Mouse (Mus musculus) MEL (cell line): ENCODE results near the gene Tcf21. TPM values are rescaled to one million over a fixed set of nuclear protein-coding genes. Genes with fewer than 3 reads are reported as not detected.

Experiments
- DNase-seq: peaks from one replicate; pipeline ENCODE4 v3.0.0; 2011; ENCODE audit warnings: low read depth, low spot score
- H3K27ac ChIP-seq: 2 replicates; pipeline ENCODE4 v1.5.1; 2012; ENCODE audit warnings: low read depth, mild to moderate bottlenecking, control low read depth, low read length, moderate library complexity; ENCODE audit not compliant: control insufficient read depth
- H3K27me3 ChIP-seq, 2 experiments: fragments of 150-350 bp in 1 of 2; sonication (generic) in 1 of 2; 2 replicates each; pipeline ENCODE4 v1.6.1; 2012; ENCODE audit warnings: low read length in 2 of 2, mild to moderate bottlenecking in 2 of 2, improper control_type of control experiment in 1 of 2, moderate library complexity in 1 of 2; ENCODE audit not compliant: insufficient read depth in 2 of 2, control insufficient read depth in 1 of 2
- H3K36me3 ChIP-seq, 2 experiments: 2 replicates each; pipeline ENCODE4 v1.6.1; 2012 to 2014; ENCODE audit warnings: low read length in 2 of 2, improper control_type of control experiment in 1 of 2, inconsistent platforms in 1 of 2, mild to moderate bottlenecking in 1 of 2; ENCODE audit not compliant: insufficient read depth in 2 of 2, control insufficient read depth in 1 of 2
- H3K4me1 ChIP-seq, 2 experiments: fragments of 150-350 bp in 1 of 2; sonication (generic) in 1 of 2; 2 replicates each; pipeline ENCODE4 v1.6.1; 2012; ENCODE audit warnings: low read length in 2 of 2, improper control_type of control experiment in 1 of 2, mild to moderate bottlenecking in 1 of 2; ENCODE audit not compliant: insufficient read depth in 2 of 2, control insufficient read depth in 1 of 2
- H3K4me3 ChIP-seq, 2 experiments: fragments of 150-350 bp in 1 of 2; sonication (generic) in 1 of 2; 2 replicates each; pipeline ENCODE4 v1.5.1; 2012; ENCODE audit warnings: low read depth in 2 of 2, low read length in 2 of 2, mild to moderate bottlenecking in 2 of 2, moderate library complexity in 2 of 2, control low read depth in 1 of 2, improper control_type of control experiment in 1 of 2; ENCODE audit not compliant: control insufficient read depth in 1 of 2, insufficient read depth in 1 of 2
- H3K79me2 ChIP-seq: 2 replicates; pipeline ENCODE4 v1.6.1; 2012; ENCODE audit warnings: mild to moderate bottlenecking, low read length, moderate library complexity; ENCODE audit not compliant: control insufficient read depth, poor library complexity, insufficient read depth
- H3K9ac ChIP-seq: 2 replicates; pipeline ENCODE4 v1.6.1; 2012; ENCODE audit warnings: low read depth, mild to moderate bottlenecking, control low read depth, low read length, moderate library complexity; ENCODE audit not compliant: control insufficient read depth, poor library complexity, severe bottlenecking
- H3K9me3 ChIP-seq: fragments of 150-350 bp; sonication (generic); replicated peaks from 2 replicates; pipeline ENCODE4 v1.6.1; 2012; ENCODE audit warnings: mild to moderate bottlenecking, low read length, improper control_type of control experiment, moderate library complexity; ENCODE audit not compliant: insufficient read depth
- BHLHE40 ChIP-seq: IDR thresholded peaks from 2 replicates; pipeline ENCODE4 v1.6.1; 2012; ENCODE audit warnings: low read depth, mild to moderate bottlenecking, inconsistent platforms, low read length, improper control_type of control experiment, borderline replicate concordance
- CHD1 ChIP-seq: IDR thresholded peaks from 2 replicates; pipeline ENCODE4 v1.6.1; 2012; ENCODE audit warnings: low read depth, mild to moderate bottlenecking, inconsistent platforms, low read length, improper control_type of control experiment
- CHD2 ChIP-seq: IDR thresholded peaks from 2 replicates; pipeline ENCODE4 v1.6.1; 2011; ENCODE audit warnings: low read length, improper control_type of control experiment
- CTCF ChIP-seq, 3 experiments: IDR thresholded peaks in 2 of 3; conservative IDR thresholded peaks in 1 of 3; 2 replicates each; pipeline ENCODE4 v1.5.1; 2011 to 2012; ENCODE audit warnings: low read length in 3 of 3, low read depth in 2 of 3, mild to moderate bottlenecking in 2 of 3, improper control_type of control experiment in 1 of 3, inconsistent platforms in 1 of 3, mixed read lengths in 1 of 3, moderate library complexity in 1 of 3; ENCODE audit not compliant: control insufficient read depth in 1 of 3, insufficient read depth in 1 of 3, poor library complexity in 1 of 3, severe bottlenecking in 1 of 3
- ELF1 ChIP-seq: IDR thresholded peaks from 2 replicates; pipeline ENCODE4 v1.6.1; 2014; ENCODE audit warnings: low read depth, mild to moderate bottlenecking, inconsistent platforms, low read length, improper control_type of control experiment, moderate library complexity
- HCFC1 ChIP-seq: IDR thresholded peaks from 2 replicates; pipeline ENCODE4 v1.6.1; 2012; ENCODE audit warnings: low read depth, mild to moderate bottlenecking, inconsistent platforms, low read length, improper control_type of control experiment, moderate library complexity
- MAZ ChIP-seq: IDR thresholded peaks from 2 replicates; pipeline ENCODE4 v1.6.1; 2012; ENCODE audit warnings: low read depth, mild to moderate bottlenecking, inconsistent platforms, low read length, improper control_type of control experiment
- MYC ChIP-seq: IDR thresholded peaks from 2 replicates; pipeline ENCODE4 v1.6.1; 2011; ENCODE audit warnings: low read depth, mild to moderate bottlenecking, low read length, improper control_type of control experiment, moderate library complexity
- POLR2A ChIP-seq, 2 experiments: IDR thresholded peaks; 2 replicates each; pipeline ENCODE4 v1.6.1; 2011 to 2012; ENCODE audit warnings: low read length in 2 of 2, mild to moderate bottlenecking in 2 of 2, control low read depth in 1 of 2, improper control_type of control experiment in 1 of 2, low read depth in 1 of 2, moderate library complexity in 1 of 2; ENCODE audit not compliant: control insufficient read depth in 1 of 2, insufficient read depth in 1 of 2, poor library complexity in 1 of 2
- RAD21 ChIP-seq: IDR thresholded peaks from 2 replicates; pipeline ENCODE4 v1.6.1; 2011; ENCODE audit warnings: mild to moderate bottlenecking, low read depth, low read length, improper control_type of control experiment
- RCOR1 ChIP-seq: IDR thresholded peaks from 2 replicates; pipeline ENCODE4 v1.6.1; 2012; ENCODE audit warnings: low read depth, mild to moderate bottlenecking, inconsistent platforms, low read length, improper control_type of control experiment
- SMC3 ChIP-seq: IDR thresholded peaks from 2 replicates; pipeline ENCODE4 v1.6.1; 2011; ENCODE audit warnings: low read depth, low read length, improper control_type of control experiment
- ZNF384 ChIP-seq: IDR thresholded peaks from 2 replicates; pipeline ENCODE4 v1.6.1; 2012; ENCODE audit warnings: low read depth, mild to moderate bottlenecking, inconsistent platforms, low read length, improper control_type of control experiment
- polyA plus RNA-seq, 2 experiments: library from polyadenylated mRNA; stranded (reverse) in 1 of 2; unstranded in 1 of 2; fragments of >175 nt in 1 of 2; fragments of >200 nt in 1 of 2; gene quantifications; 2 replicates each; pipeline versions ENCODE4 v1.2.1 to v1.2.4; 2012; ENCODE audit warnings: low replicate concordance in 2 of 2, low read depth in 1 of 2; ENCODE audit not compliant: insufficient read length in 2 of 2, insufficient read depth in 1 of 2, missing spikeins in 1 of 2
- total RNA-seq: library from RNA; depleted of rRNA; stranded (reverse); fragments of 300-350 nt; gene quantifications from 2 replicates; pipeline ENCODE4 v1.2.3, GENCODE M21; 2012

Gene Tcf21
- total and polyA plus RNA-seq, 3 experiments, result not detected

- no peaks in the 10 kb centered on the region for H3K9me3 ChIP-seq
- DNase-seq, result no peak
- no peak overlapping the region for H3K4me3 ChIP-seq
- H3K79me2 ChIP-seq, result no peaks in the 10 kb centered on the region
- H3K9ac ChIP-seq, result no peak overlapping the region
- H3K27ac ChIP-seq, result no peak overlapping the region
- H3K36me3 ChIP-seq, result no peaks in the 10 kb centered on the region
- TF ChIP-seq MYC (no peak), ELF1 (no peak), POLR2A (IDR thresholded peaks at IDR 0.05; ENCODE audit: control insufficient read depth in 1 of 2, insufficient read depth in 1 of 2, low read depth in 1 of 2, low read length in 2 of 2, poor library complexity in 1 of 2) (no peak), SMC3 (no peak), RCOR1 (no peak), HCFC1 (no peak)
- no peaks in the 10 kb centered on the region for H3K4me1 ChIP-seq
- no peaks in the 10 kb centered on the region for H3K27me3 ChIP-seq
Observed at GRCm38 (mm10) chr10:22813317-22813960, 6.5 kb downstream of the Tcf21 start.

- DNase-seq, result no peak
- no peaks in the 10 kb centered on the region for H3K36me3 ChIP-seq
- no peak overlapping the region for H3K27ac ChIP-seq
- no peak for TF ChIP-seq ZNF384
- TF ChIP-seq BHLHE40, result no peak
- TF ChIP-seq MAZ, result no peak
- no peak for TF ChIP-seq RAD21
- TF ChIP-seq SMC3, result no peak
- no peak for TF ChIP-seq CHD2
- no peak overlapping the region for H3K4me3 ChIP-seq
- H3K79me2 ChIP-seq, result no peaks in the 10 kb centered on the region
- no peaks in the 10 kb centered on the region for H3K9me3 ChIP-seq
- H3K27me3 ChIP-seq, result no peaks in the 10 kb centered on the region
- H3K9ac ChIP-seq, result no peak overlapping the region
- H3K4me1 ChIP-seq, result no peaks in the 10 kb centered on the region
Observed at GRCm38 (mm10) chr10:22811921-22812320, 8.1 kb downstream of the Tcf21 start.

- no peaks in the 10 kb centered on the region for H3K9me3 ChIP-seq
- no peaks in the 10 kb centered on the region for H3K4me1 ChIP-seq
- DNase-seq, result no peak
- no peak overlapping the region for H3K9ac ChIP-seq
- H3K36me3 ChIP-seq, result no peaks in the 10 kb centered on the region
- no peaks in the 10 kb centered on the region for H3K79me2 ChIP-seq
- TF ChIP-seq CTCF (IDR thresholded peaks at IDR 0.05 in 2 of 3, conservative IDR thresholded peaks at IDR 0.05 in 1 of 3; ENCODE audit: control insufficient read depth in 1 of 3, insufficient read depth in 1 of 3, low read depth in 2 of 3, low read length in 3 of 3, poor library complexity in 1 of 3, severe bottlenecking in 1 of 3), result peak in 1 of 3 experiments; percentile 29; a peak in 2 of 6 replicates
- peak; percentile 38; the same call in 1 of the 2 replicates for TF ChIP-seq SMC3
- no peak for TF ChIP-seq CHD1
- H3K27me3 ChIP-seq, result peaks cover 0 to 3% of the 10 kb centered on the region in 2 experiments; a peak in 2 of 4 replicates
- H3K4me3 ChIP-seq, result no peak overlapping the region
- no peak overlapping the region for H3K27ac ChIP-seq
Observed at GRCm38 (mm10) chr10:22782684-22783083, 37.3 kb downstream of the Tcf21 start.
